Mouse (Mus musculus): ENCODE results near the gene Myzap. TPM values are rescaled to one million over a fixed set of nuclear protein-coding genes. Genes with fewer than 3 reads are reported as not detected.
"Not testable (repeated sequence)": the region's sequence is repeated elsewhere in the genome, so short reads cannot be mapped to it uniquely, and the experiment has no call there.

Gene Myzap
- total and polyA plus RNA-seq, 2 experiments from 2014 or later = 1.7 to 2.0 TPM

GRCm38 (mm10) chr9:71628286-71628685 lies 36.1 kb upstream of the Myzap start:
- no peak overlapping the region for H3K9ac ChIP-seq
- WGBS = 61% methylated on average over 6 of the region's 6 CpGs
- ATAC-seq = no peak
- no peak for DNase-seq
- H3K9me3 ChIP-seq (ENCODE audit: low read length) = no peaks in the 10 kb centered on the region
- H3K4me1 ChIP-seq (ENCODE audit: insufficient read depth) = no peaks in the 10 kb centered on the region
- H3K36me3 ChIP-seq (ENCODE audit: insufficient read depth) = no peaks in the 10 kb centered on the region
- TF ChIP-seq CTCF (IDR thresholded peaks at IDR 0.05; ENCODE audit: low read depth) = no peak
- no peak overlapping the region for H3K4me3 ChIP-seq (ENCODE audit: low read depth, low read length)
- H3K27ac ChIP-seq (ENCODE audit: low read depth, low read length) = no peak overlapping the region
- no peak overlapping the region for H3K4me2 ChIP-seq (ENCODE audit: low read depth)
- H3K27me3 ChIP-seq (ENCODE audit: insufficient read depth, low read length) = no peaks in the 10 kb centered on the region

GRCm38 (mm10) chr9:71625961-71626360 lies 33.8 kb upstream of the Myzap start:
- 79% methylated on average over 6 of the region's 6 CpGs for WGBS
- Histone ChIP-seq H3K27me3 (ENCODE audit: insufficient read depth, low read length) (no peaks in the 10 kb centered on the region), H3K4me3 (ENCODE audit: low read depth, low read length) (no peak overlapping the region), H3K27ac (ENCODE audit: low read depth, low read length) (no peak overlapping the region), H3K4me2 (ENCODE audit: low read depth) (no peak overlapping the region), H3K9ac (no peak overlapping the region), H3K9me3 (ENCODE audit: low read length) (no peaks in the 10 kb centered on the region), H3K4me1 (ENCODE audit: insufficient read depth) (no peaks in the 10 kb centered on the region), H3K36me3 (ENCODE audit: insufficient read depth) (no peaks in the 10 kb centered on the region)
- ATAC-seq = no peak
- TF ChIP-seq CTCF (IDR thresholded peaks at IDR 0.05; ENCODE audit: low read depth) = no peak
- DNase-seq = no peak

GRCm38 (mm10) chr9:71624793-71625495 lies 32.8 kb upstream of the Myzap start:
- Histone ChIP-seq H3K4me1 (ENCODE audit: insufficient read depth) (no peaks in the 10 kb centered on the region), H3K9ac (no peak overlapping the region), H3K36me3 (ENCODE audit: insufficient read depth) (no peaks in the 10 kb centered on the region), H3K27me3 (ENCODE audit: insufficient read depth, low read length) (no peaks in the 10 kb centered on the region), H3K4me3 (ENCODE audit: low read depth, low read length) (no peak overlapping the region), H3K27ac (ENCODE audit: low read depth, low read length) (no peak overlapping the region), H3K4me2 (ENCODE audit: low read depth) (no peak overlapping the region), H3K9me3 (ENCODE audit: low read length) (no peaks in the 10 kb centered on the region)
- ATAC-seq = no peak
- DNase-seq = peak; percentile 50
- WGBS = 43% methylated on average over 10 of the region's 10 CpGs
- peak; percentile 61 for TF ChIP-seq CTCF (IDR thresholded peaks at IDR 0.05; ENCODE audit: low read depth)

GRCm38 (mm10) chr9:71623871-71624569 lies 31.9 kb upstream of the Myzap start:
- Histone ChIP-seq H3K4me3 (ENCODE audit: low read depth, low read length) (no peak overlapping the region), H3K9me3 (ENCODE audit: low read length) (no peaks in the 10 kb centered on the region), H3K4me2 (ENCODE audit: low read depth) (no peak overlapping the region), H3K27me3 (ENCODE audit: insufficient read depth, low read length) (no peaks in the 10 kb centered on the region), H3K4me1 (ENCODE audit: insufficient read depth) (no peaks in the 10 kb centered on the region), H3K9ac (no peak overlapping the region), H3K36me3 (ENCODE audit: insufficient read depth) (no peaks in the 10 kb centered on the region), H3K27ac (ENCODE audit: low read depth, low read length) (no peak overlapping the region)
- TF ChIP-seq CTCF (IDR thresholded peaks at IDR 0.05; ENCODE audit: low read depth) = peak; percentile 91
- ATAC-seq = peak; percentile 85
- DNase-seq = peak; percentile 68
- 38% methylated on average over 4 of the region's 4 CpGs for WGBS

GRCm38 (mm10) chr9:71622593-71622992 lies 30.4 kb upstream of the Myzap start:
- no peak for TF ChIP-seq CTCF (IDR thresholded peaks at IDR 0.05; ENCODE audit: low read depth)
- Histone ChIP-seq H3K9me3 (ENCODE audit: low read length) (no peaks in the 10 kb centered on the region), H3K27me3 (ENCODE audit: insufficient read depth, low read length) (no peaks in the 10 kb centered on the region), H3K4me3 (ENCODE audit: low read depth, low read length) (no peak overlapping the region), H3K4me2 (ENCODE audit: low read depth) (no peak overlapping the region), H3K4me1 (ENCODE audit: insufficient read depth) (no peaks in the 10 kb centered on the region), H3K36me3 (ENCODE audit: insufficient read depth) (no peaks in the 10 kb centered on the region), H3K9ac (no peak overlapping the region), H3K27ac (ENCODE audit: low read depth, low read length) (no peak overlapping the region)
- ATAC-seq (no peak), DNase-seq (no peak)
- 55% methylated on average over 3 of the region's 3 CpGs for WGBS

GRCm38 (mm10) chr9:71621968-71622367 lies 29.8 kb upstream of the Myzap start:
- Histone ChIP-seq H3K9ac (no peak overlapping the region), H3K4me2 (ENCODE audit: low read depth) (no peak overlapping the region), H3K27ac (ENCODE audit: low read depth, low read length) (no peak overlapping the region), H3K27me3 (ENCODE audit: insufficient read depth, low read length) (no peaks in the 10 kb centered on the region), H3K36me3 (ENCODE audit: insufficient read depth) (no peaks in the 10 kb centered on the region), H3K4me3 (ENCODE audit: low read depth, low read length) (no peak overlapping the region), H3K9me3 (ENCODE audit: low read length) (no peaks in the 10 kb centered on the region), H3K4me1 (ENCODE audit: insufficient read depth) (no peaks in the 10 kb centered on the region)
- WGBS = 91% methylated on average over 4 of the region's 4 CpGs
- no peak for TF ChIP-seq CTCF (IDR thresholded peaks at IDR 0.05; ENCODE audit: low read depth)
- DNase-seq (no peak), ATAC-seq (no peak)

GRCm38 (mm10) chr9:71620116-71620515 lies 28.0 kb upstream of the Myzap start:
- not testable (repeated sequence) for DNase-seq; H3K4me1 ChIP-seq (ENCODE audit: insufficient read depth); H3K27me3 ChIP-seq (ENCODE audit: insufficient read depth, low read length); H3K9me3 ChIP-seq (ENCODE audit: low read length); H3K36me3 ChIP-seq (ENCODE audit: insufficient read depth); ATAC-seq; H3K4me3 ChIP-seq (ENCODE audit: low read depth, low read length); H3K4me2 ChIP-seq (ENCODE audit: low read depth); H3K9ac ChIP-seq; H3K27ac ChIP-seq (ENCODE audit: low read depth, low read length)
- WGBS = 79% methylated on average over 5 of the region's 5 CpGs

Measured in forebrain, postnatal 0 days (tissue).